Mouse (Mus musculus): Measurements from ENCODE around the gene Rsbn1l. TPM values are rescaled to one million over a fixed set of nuclear protein-coding genes. Genes with fewer than 3 reads are reported as not detected.
"Not testable (repeated sequence)": the region's sequence is repeated elsewhere in the genome, so short reads cannot be mapped to it uniquely, and the experiment has no call there.

Gene Rsbn1l
- total RNA-seq, 2 experiments from 2014 or later: 21.0 to 21.1 TPM

GRCm38 (mm10) chr5:20950093-20950492 is 6.1 kb downstream of the Rsbn1l start:
- DNase-seq: no peak

- no peak for DNase-seq
Observed at GRCm38 (mm10) chr5:20946906-20947305, 9.3 kb downstream of the Rsbn1l start.

GRCm38 (mm10) chr5:20944961-20945748 is 11.0 kb downstream of the Rsbn1l start:
- DNase-seq: peak; percentile 33

GRCm38 (mm10) chr5:20943791-20944190 is 12.4 kb downstream of the Rsbn1l start:
- not testable (repeated sequence) for DNase-seq

- DNase-seq: no peak
Observed at GRCm38 (mm10) chr5:20942523-20942922, 13.7 kb downstream of the Rsbn1l start.

- peak; percentile 27 for DNase-seq
Observed at GRCm38 (mm10) chr5:20941205-20941604, 15.0 kb downstream of the Rsbn1l start.

- DNase-seq: no peak
Observed at GRCm38 (mm10) chr5:20940696-20941095, 15.5 kb downstream of the Rsbn1l start.

GRCm38 (mm10) chr5:20940040-20940571 is 16.1 kb downstream of the Rsbn1l start:
- peak; percentile 48 for DNase-seq

- no peak for DNase-seq
Observed at GRCm38 (mm10) chr5:20938523-20938922, 17.7 kb downstream of the Rsbn1l start.

GRCm38 (mm10) chr5:20935934-20936333 is 20.3 kb downstream of the Rsbn1l start:
- no peak for DNase-seq

GRCm38 (mm10) chr5:20932585-20932984 is 23.6 kb downstream of the Rsbn1l start:
- no peak for DNase-seq

- no peak for DNase-seq
Observed at GRCm38 (mm10) chr5:20931300-20931699, 24.9 kb downstream of the Rsbn1l start.

GRCm38 (mm10) chr5:20930430-20930829 is 25.8 kb downstream of the Rsbn1l start:
- DNase-seq: no peak

- DNase-seq: no peak
Observed at GRCm38 (mm10) chr5:20929669-20930151, 26.5 kb downstream of the Rsbn1l start.

GRCm38 (mm10) chr5:20925451-20925850 is 30.7 kb downstream of the Rsbn1l start:
- DNase-seq: no peak

- DNase-seq: no peak
Observed at GRCm38 (mm10) chr5:20924608-20925007, 31.6 kb downstream of the Rsbn1l start.

GRCm38 (mm10) chr5:20919566-20919965 is 36.6 kb downstream of the Rsbn1l start:
- no peak for DNase-seq

GRCm38 (mm10) chr5:20918967-20919366 is 37.2 kb downstream of the Rsbn1l start:
- DNase-seq: no peak

GRCm38 (mm10) chr5:20913372-20914275 is 42.6 kb downstream of the Rsbn1l start:
- peak; percentile 71 for DNase-seq

GRCm38 (mm10) chr5:20911741-20912140 is 44.5 kb downstream of the Rsbn1l start:
- no peak for DNase-seq

GRCm38 (mm10) chr5:20906191-20906590 is 50.0 kb downstream of the Rsbn1l start:
- DNase-seq: no peak

GRCm38 (mm10) chr5:20905437-20905836 is 50.8 kb downstream of the Rsbn1l start:
- DNase-seq: no peak

- no peak for DNase-seq
Observed at GRCm38 (mm10) chr5:20904647-20905046, 51.6 kb downstream of the Rsbn1l start.

All from heart, postnatal 4 days (tissue).